Mouse (Mus musculus) heart, embryonic 14.5 days (tissue): ENCODE data around the gene Tnfaip2. TPM values are rescaled to one million over a fixed set of nuclear protein-coding genes. Genes with fewer than 3 reads are reported as not detected.

Experiments
- ATAC-seq: fragments of 200-750 bp; cut with Nextera tagmentation; 2 replicates; pipeline ENCODE4 v1.8.0; 2017; ENCODE audit warnings: low read depth, moderate TSS enrichment; ENCODE audit not compliant: insufficient number of reproducible peaks, insufficient read depth, low FRiP score
- H3K27ac ChIP-seq, 2 experiments: fragments of 200-500 bp in 1 of 2; fragments of 300-500 bp in 1 of 2; sonication (generic) in 1 of 2; replicated peaks in 1 of 2; 2 replicates each; pipeline ENCODE4 v1.5.1; 2012 to 2014; ENCODE audit warnings: low read depth in 2 of 2, low read length in 2 of 2, control low read depth in 1 of 2, mild to moderate bottlenecking in 1 of 2, mixed read lengths in 1 of 2; ENCODE audit not compliant: control insufficient read depth in 1 of 2, insufficient read depth in 1 of 2
- H3K27me3 ChIP-seq: fragments of 300-500 bp; sonication (generic); 2 replicates; pipeline ENCODE4 v1.6.1; 2014; ENCODE audit warnings: mild to moderate bottlenecking, low read length, control low read depth; ENCODE audit not compliant: control insufficient read depth, insufficient read depth
- H3K36me3 ChIP-seq: fragments of 300-500 bp; sonication (generic); 2 replicates; pipeline ENCODE4 v1.6.1; 2014; ENCODE audit warnings: mild to moderate bottlenecking, control low read depth, low read length, mixed read lengths; ENCODE audit not compliant: control insufficient read depth, insufficient read depth
- H3K4me1 ChIP-seq, 2 experiments: fragments of 200-500 bp in 1 of 2; fragments of 300-500 bp in 1 of 2; sonication (generic) in 1 of 2; 2 replicates each; pipeline ENCODE4 v1.6.1; 2012 to 2014; ENCODE audit warnings: low read length in 2 of 2, control low read depth in 1 of 2, mixed read lengths in 1 of 2; ENCODE audit not compliant: control insufficient read depth in 2 of 2, insufficient read depth in 2 of 2
- H3K4me2 ChIP-seq: fragments of 300-500 bp; sonication (generic); 2 replicates; pipeline ENCODE4 v1.6.1; 2014; ENCODE audit warnings: mild to moderate bottlenecking, low read length
- H3K4me3 ChIP-seq, 2 experiments: fragments of 200-500 bp in 1 of 2; fragments of 300-500 bp in 1 of 2; sonication (generic) in 1 of 2; 2 replicates each; pipeline ENCODE4 v1.5.1; 2012 to 2014; ENCODE audit warnings: low read length in 2 of 2, mild to moderate bottlenecking in 2 of 2, control low read depth in 1 of 2, low read depth in 1 of 2, moderate library complexity in 1 of 2; ENCODE audit not compliant: control insufficient read depth in 1 of 2, insufficient read depth in 1 of 2
- H3K9ac ChIP-seq: fragments of 300-500 bp; sonication (generic); 2 replicates; pipeline ENCODE4 v1.6.1; 2014; ENCODE audit warnings: mild to moderate bottlenecking, low read length
- H3K9me3 ChIP-seq: fragments of 300-500 bp; sonication (generic); 2 replicates; pipeline ENCODE4 v1.6.1; 2016; ENCODE audit warnings: low read length, control low read depth; ENCODE audit not compliant: control insufficient read depth
- WGBS: fragments of 180-500 bp; shearing (Covaris S2); extraction: QIAGEN DNeasy Blood & Tissue Kit; methylation state at CpG from one replicate; pipeline ENCODE4 v1.1.7; 2014; 5-methylcytosine and 5-hydroxymethylcytosine counted together
- polyA plus RNA-seq: library from polyadenylated mRNA; unstranded; fragments of >200 nt; fragmentation: Nextera tagmentation; extraction: Ambion mirVana; gene quantifications from 2 replicates; pipeline ENCODE4 v1.2.1, GENCODE M21; 2014

Tnfaip2 gene
- polyA plus RNA-seq, 1 experiment from 2014 or later = 5.5 TPM

DNA sequence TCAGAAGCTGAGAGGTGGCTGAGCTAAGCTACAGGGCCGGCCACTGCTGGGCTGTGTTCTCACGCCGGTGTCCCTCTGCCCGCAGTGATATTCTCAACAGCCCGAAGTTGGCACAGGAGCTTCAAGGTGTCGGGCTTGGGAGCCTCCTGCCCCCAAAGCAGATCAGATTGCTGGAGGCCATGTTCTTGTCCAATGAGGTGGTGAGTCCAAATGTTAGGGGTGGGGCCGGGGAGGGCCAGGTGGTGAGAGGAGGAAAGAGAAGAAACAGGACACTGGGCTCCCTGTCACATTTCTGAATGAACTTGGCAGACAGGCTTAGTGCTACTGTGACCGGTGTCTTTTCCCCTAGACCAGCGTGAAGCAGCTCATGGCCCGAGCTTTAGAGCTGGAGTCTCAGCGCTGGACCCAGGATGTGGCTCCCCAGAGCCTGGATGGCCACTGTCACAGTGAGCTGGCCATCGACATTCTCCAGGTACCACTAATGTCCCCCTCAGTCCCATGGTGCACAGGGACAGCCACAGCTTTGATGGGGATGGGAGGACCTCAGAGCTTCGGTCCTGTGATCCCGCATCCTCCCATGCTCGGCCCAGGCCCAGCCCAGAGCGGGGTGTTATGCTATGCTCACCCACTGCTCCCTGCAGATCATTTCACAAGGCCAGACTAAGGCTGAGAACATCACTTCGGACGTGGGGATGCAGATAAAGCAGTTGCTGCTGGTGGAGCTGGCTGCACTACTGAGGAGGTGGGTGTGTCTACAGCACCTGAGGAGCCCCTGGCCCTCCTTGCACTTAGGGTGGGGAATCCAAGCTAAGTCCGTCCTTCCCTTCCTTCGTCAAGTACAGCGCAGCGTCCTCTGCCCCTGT is 5.9 kb downstream of the Tnfaip2 start:
- H3K9me3 ChIP-seq = no peaks in the 10 kb centered on the region
- no peak overlapping the region for H3K4me2 ChIP-seq
- H3K4me1 ChIP-seq = peaks cover 19 to 38% of the 10 kb centered on the region in 2 experiments
- no peak overlapping the region for H3K27ac ChIP-seq
- H3K27me3 ChIP-seq = peaks cover 86% of the 10 kb centered on the region
- no peak for ATAC-seq
- H3K36me3 ChIP-seq = no peaks in the 10 kb centered on the region
- H3K9ac ChIP-seq = no peak overlapping the region
- no peak overlapping the region for H3K4me3 ChIP-seq
- 37% methylated on average over 22 of the region's 22 CpGs for WGBS

DNA sequence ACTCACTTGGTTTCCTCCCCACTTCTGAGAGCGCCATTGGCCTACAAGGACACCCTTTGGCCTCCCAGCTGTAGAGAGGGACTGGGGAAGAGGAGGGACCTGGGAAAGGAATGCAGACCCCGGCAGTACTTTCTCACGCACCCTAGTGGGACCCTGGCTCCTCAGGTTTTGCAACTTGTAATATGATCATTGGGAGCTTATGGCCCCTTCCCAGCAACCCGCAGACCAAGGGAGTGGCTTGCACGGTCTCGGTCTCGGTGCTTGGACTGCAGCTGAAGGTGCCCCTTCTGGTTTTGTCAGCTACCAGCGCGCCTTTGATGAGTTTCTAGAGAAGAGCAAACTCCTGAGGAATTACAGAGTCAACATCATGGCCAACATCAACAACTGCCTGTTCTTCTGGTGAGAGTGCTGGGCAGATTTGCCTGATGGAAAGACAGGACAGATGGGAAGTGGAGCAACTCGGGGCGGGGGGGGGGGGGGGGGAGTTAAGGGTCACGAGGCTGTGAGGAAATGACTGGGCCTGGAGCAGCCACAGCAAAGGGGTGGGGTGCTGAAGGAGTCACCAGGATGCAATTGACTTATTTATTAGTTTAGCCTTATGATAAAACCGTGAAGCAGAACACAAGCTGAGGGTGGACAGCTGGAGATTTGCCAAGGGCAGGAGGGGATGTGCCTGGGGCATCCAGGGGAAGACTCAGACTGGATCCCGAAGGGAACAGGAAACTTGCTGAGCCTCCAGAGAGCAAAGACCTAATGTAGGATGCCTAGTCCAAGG is 6.8 kb downstream of the Tnfaip2 start:
- Histone ChIP-seq H3K9me3 (no peaks in the 10 kb centered on the region), H3K4me1 (peaks cover 19 to 35% of the 10 kb centered on the region in 2 experiments), H3K36me3 (no peaks in the 10 kb centered on the region), H3K27ac (no peak overlapping the region), H3K27me3 (peaks cover 84% of the 10 kb centered on the region), H3K4me2 (no peak overlapping the region), H3K4me3 (no peak overlapping the region), H3K9ac (no peak overlapping the region)
- WGBS = 35% methylated on average over 13 of the region's 14 CpGs
- ATAC-seq = no peak

DNA sequence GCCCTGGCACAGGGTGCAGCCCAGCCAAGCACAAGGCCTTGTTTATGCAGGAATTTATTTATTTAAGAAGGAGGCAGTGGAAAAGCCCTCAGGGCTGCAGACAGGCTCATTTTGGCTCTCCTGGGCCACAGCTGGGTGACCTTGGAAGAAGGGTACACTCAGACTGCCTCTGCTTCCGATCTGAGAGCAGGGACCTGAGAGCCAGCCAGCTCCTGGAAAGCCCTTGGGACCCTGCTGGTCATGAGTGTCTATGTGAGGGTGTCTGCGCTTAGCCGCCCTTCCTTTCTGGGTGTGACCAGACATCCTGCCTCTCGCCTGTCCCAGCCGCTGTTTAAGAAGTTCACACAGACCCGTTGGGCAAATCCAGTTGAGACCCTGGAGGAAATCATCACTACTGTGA is 8.1 kb downstream of the Tnfaip2 start:
- Histone ChIP-seq H3K4me3 (no peak overlapping the region), H3K27me3 (peaks cover 80% of the 10 kb centered on the region), H3K36me3 (no peaks in the 10 kb centered on the region), H3K9ac (no peak overlapping the region), H3K27ac (no peak overlapping the region), H3K9me3 (no peaks in the 10 kb centered on the region), H3K4me1 (peaks cover 19 to 42% of the 10 kb centered on the region in 2 experiments), H3K4me2 (no peak overlapping the region)
- 35% methylated on average over 6 of the region's 6 CpGs for WGBS
- ATAC-seq = no peak

DNA sequence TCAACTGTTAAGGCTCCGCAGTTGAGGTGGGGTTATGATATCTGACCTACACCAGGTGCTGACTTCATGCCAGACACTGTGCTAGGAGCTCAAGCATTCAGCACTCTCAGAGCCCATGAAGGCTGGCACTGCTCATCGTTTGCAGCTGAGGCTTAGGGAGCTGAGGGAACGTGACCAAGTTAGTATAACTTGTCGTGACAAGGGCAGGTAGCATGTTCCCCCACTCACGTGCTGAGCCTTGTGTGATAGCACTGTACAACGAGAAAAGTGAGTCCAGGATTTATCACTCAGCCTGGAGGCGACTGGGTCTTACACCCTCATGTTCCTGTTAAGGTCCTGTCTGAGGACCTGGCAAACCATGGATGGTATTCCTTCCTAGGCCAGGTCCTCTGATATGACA is 9.3 kb downstream of the Tnfaip2 start:
- H3K36me3 ChIP-seq = no peaks in the 10 kb centered on the region
- H3K27me3 ChIP-seq = peaks cover 69% of the 10 kb centered on the region

GRCm38 (mm10) chr12:111454021-111454420 is 11.8 kb downstream of the Tnfaip2 start:
- Histone ChIP-seq H3K4me3 (no peak overlapping the region), H3K4me2 (no peak overlapping the region), H3K9me3 (no peaks in the 10 kb centered on the region), H3K9ac (no peak overlapping the region), H3K27me3 (peaks cover 63% of the 10 kb centered on the region), H3K27ac (no peak overlapping the region), H3K4me1 (peaks cover 22 to 31% of the 10 kb centered on the region in 2 experiments), H3K36me3 (no peaks in the 10 kb centered on the region)
- ATAC-seq = no peak
- WGBS = 17% methylated on average over 4 of the region's 4 CpGs

More for the DNA sequence above, 9.3 kb downstream of the Tnfaip2 start:
- Histone ChIP-seq H3K4me2 (no peak overlapping the region), H3K9ac (no peak overlapping the region), H3K4me3 (no peak overlapping the region), H3K27ac (no peak overlapping the region), H3K9me3 (no peaks in the 10 kb centered on the region), H3K4me1 (peaks cover 25 to 47% of the 10 kb centered on the region in 2 experiments)
- ATAC-seq = no peak
- 84% methylated on average over 7 of the region's 7 CpGs for WGBS

DNA sequence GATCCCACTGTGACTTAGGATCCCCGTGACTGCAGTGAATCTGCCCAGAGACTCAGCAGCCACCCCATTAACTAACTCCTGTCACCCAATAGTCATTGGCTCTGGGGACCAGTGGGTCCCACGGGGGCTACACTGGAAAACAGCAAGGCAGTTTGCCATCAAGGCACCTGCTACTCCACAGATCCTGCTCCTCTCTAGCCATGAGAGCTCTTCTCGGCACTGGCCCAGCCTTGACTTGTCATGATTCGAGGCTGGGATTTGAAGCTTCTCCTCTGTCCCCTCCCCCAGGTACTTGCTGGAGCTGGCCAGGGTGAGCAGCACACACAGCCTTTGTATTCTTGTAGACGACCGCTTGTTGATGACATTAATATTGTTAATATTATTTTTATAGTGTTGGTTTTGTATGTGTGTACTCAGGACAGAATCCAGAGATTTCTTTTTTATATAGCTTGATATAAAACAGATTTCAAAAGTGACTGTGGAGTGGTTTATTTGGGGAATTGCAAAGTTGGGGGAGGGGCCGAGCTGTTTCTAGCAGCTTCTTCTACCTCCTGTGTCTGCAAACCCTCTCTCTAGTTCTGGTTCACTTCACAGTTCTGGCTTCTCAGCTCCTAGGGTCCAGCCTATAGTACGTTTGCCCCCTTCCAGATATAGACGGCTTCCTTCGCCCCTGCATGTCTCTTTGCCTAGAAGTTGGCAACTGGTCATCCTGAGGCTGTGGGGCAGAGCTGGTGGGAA is 12.4 kb downstream of the Tnfaip2 start:
- ATAC-seq = no peak
- Histone ChIP-seq H3K4me3 (no peak overlapping the region), H3K36me3 (no peaks in the 10 kb centered on the region), H3K9ac (no peak overlapping the region), H3K4me1 (peaks cover 18 to 24% of the 10 kb centered on the region in 2 experiments), H3K9me3 (no peaks in the 10 kb centered on the region), H3K27me3 (peaks cover 63% of the 10 kb centered on the region), H3K4me2 (no peak overlapping the region), H3K27ac (no peak overlapping the region)
- WGBS = 52% methylated on average over 10 of the region's 10 CpGs

- no peak overlapping the region for H3K4me2 ChIP-seq
Measured at GRCm38 (mm10) chr12:111455311-111455846, 13.1 kb downstream of the Tnfaip2 start.

More at GRCm38 (mm10) chr12:111455311-111455846, 13.1 kb downstream of the Tnfaip2 start:
- Histone ChIP-seq H3K27me3 (peaks cover 57% of the 10 kb centered on the region), H3K9me3 (no peaks in the 10 kb centered on the region), H3K4me3 (no peak overlapping the region), H3K36me3 (no peaks in the 10 kb centered on the region), H3K27ac (no peak overlapping the region), H3K9ac (no peak overlapping the region), H3K4me1 (peaks cover 11 to 18% of the 10 kb centered on the region in 2 experiments; a peak in 3 of 4 replicates)
- 53% methylated on average over 12 of the region's 12 CpGs for WGBS
- no peak for ATAC-seq
